Mouse (Mus musculus): ENCODE measurements at regions not wholly inside any gene's neighbourhood (a gene's known extent, or its start where the extent isn't known, plus 50 kb on each side); places are given as distances from the start of the nearest gene placed in this dataset.

GRCm38 (mm10) chr15:87173096-87173495 is 371.0 kb upstream of the Fam19a5 start:
- Histone ChIP-seq H3K27ac (ENCODE audit: low read depth) (no peak overlapping the region), H3K4me1 (replicated peaks; ENCODE audit: control insufficient read depth, insufficient read depth, low read length) (no peaks in the 10 kb centered on the region), H3K36me3 (ENCODE audit: control insufficient read depth, insufficient read depth, low read length) (no peaks in the 10 kb centered on the region), H3K9ac (ENCODE audit: low read length) (no peak overlapping the region), H3K9me3 (ENCODE audit: control insufficient read depth, low read length) (no peaks in the 10 kb centered on the region), H3K4me2 (ENCODE audit: low read length) (no peak overlapping the region), H3K27me3 (replicated peaks; ENCODE audit: control insufficient read depth, insufficient read depth, low read length) (no peaks in the 10 kb centered on the region), H3K4me3 (ENCODE audit: low read depth, low read length) (no peak overlapping the region)
- ATAC-seq (replicated peaks; ENCODE audit: low FRiP score, low TSS enrichment, low read depth) (no peak), DNase-seq (ENCODE audit: low spot score) (no peak)
- WGBS = 95% methylated on average over 2 of the region's 2 CpGs

GRCm38 (mm10) chr15:87178646-87179045 is 365.5 kb upstream of the Fam19a5 start:
- WGBS = 88% methylated on average over 7 of the region's 7 CpGs
- Histone ChIP-seq H3K4me1 (replicated peaks; ENCODE audit: control insufficient read depth, insufficient read depth, low read length) (no peaks in the 10 kb centered on the region), H3K9ac (ENCODE audit: low read length) (no peak overlapping the region), H3K27ac (ENCODE audit: low read depth) (no peak overlapping the region), H3K4me2 (ENCODE audit: low read length) (no peak overlapping the region), H3K36me3 (ENCODE audit: control insufficient read depth, insufficient read depth, low read length) (no peaks in the 10 kb centered on the region), H3K27me3 (replicated peaks; ENCODE audit: control insufficient read depth, insufficient read depth, low read length) (no peaks in the 10 kb centered on the region), H3K4me3 (ENCODE audit: low read depth, low read length) (no peak overlapping the region), H3K9me3 (ENCODE audit: control insufficient read depth, low read length) (no peaks in the 10 kb centered on the region)
- ATAC-seq (replicated peaks; ENCODE audit: low FRiP score, low TSS enrichment, low read depth) = no peak
- DNase-seq (ENCODE audit: low spot score) = no peak

GRCm38 (mm10) chr15:87180836-87181235 is 363.3 kb upstream of the Fam19a5 start:
- ATAC-seq (replicated peaks; ENCODE audit: low FRiP score, low TSS enrichment, low read depth) (no peak), DNase-seq (ENCODE audit: low spot score) (no peak)
- H3K27ac ChIP-seq (ENCODE audit: low read depth) = no peak overlapping the region
- no peaks in the 10 kb centered on the region for H3K9me3 ChIP-seq (ENCODE audit: control insufficient read depth, low read length)
- no peak overlapping the region for H3K4me3 ChIP-seq (ENCODE audit: low read depth, low read length)
- H3K9ac ChIP-seq (ENCODE audit: low read length) = no peak overlapping the region
- 87% methylated on average over 1 of the region's 1 CpGs for WGBS
- H3K4me1 ChIP-seq (replicated peaks; ENCODE audit: control insufficient read depth, insufficient read depth, low read length) = no peaks in the 10 kb centered on the region
- no peaks in the 10 kb centered on the region for H3K27me3 ChIP-seq (replicated peaks; ENCODE audit: control insufficient read depth, insufficient read depth, low read length)
- H3K36me3 ChIP-seq (ENCODE audit: control insufficient read depth, insufficient read depth, low read length) = no peaks in the 10 kb centered on the region
- no peak overlapping the region for H3K4me2 ChIP-seq (ENCODE audit: low read length)

GRCm38 (mm10) chr15:87184248-87184647 is 359.9 kb upstream of the Fam19a5 start:
- DNase-seq (ENCODE audit: low spot score) (no peak), ATAC-seq (replicated peaks; ENCODE audit: low FRiP score, low TSS enrichment, low read depth) (no peak)
- H3K27me3 ChIP-seq (replicated peaks; ENCODE audit: control insufficient read depth, insufficient read depth, low read length) = no peaks in the 10 kb centered on the region
- no peaks in the 10 kb centered on the region for H3K9me3 ChIP-seq (ENCODE audit: control insufficient read depth, low read length)
- no peak overlapping the region for H3K9ac ChIP-seq (ENCODE audit: low read length)
- no peaks in the 10 kb centered on the region for H3K36me3 ChIP-seq (ENCODE audit: control insufficient read depth, insufficient read depth, low read length)
- no peak overlapping the region for H3K27ac ChIP-seq (ENCODE audit: low read depth)
- no peak overlapping the region for H3K4me3 ChIP-seq (ENCODE audit: low read depth, low read length)
- no peak overlapping the region for H3K4me2 ChIP-seq (ENCODE audit: low read length)
- WGBS = 62% methylated on average over 7 of the region's 7 CpGs
- H3K4me1 ChIP-seq (replicated peaks; ENCODE audit: control insufficient read depth, insufficient read depth, low read length) = no peaks in the 10 kb centered on the region

GRCm38 (mm10) chr15:87188816-87189455 is 355.2 kb upstream of the Fam19a5 start:
- no peaks in the 10 kb centered on the region for H3K4me1 ChIP-seq (replicated peaks; ENCODE audit: control insufficient read depth, insufficient read depth, low read length)
- ATAC-seq (replicated peaks; ENCODE audit: low FRiP score, low TSS enrichment, low read depth) (no peak), DNase-seq (ENCODE audit: low spot score) (no peak)
- H3K4me3 ChIP-seq (ENCODE audit: low read depth, low read length) = no peak overlapping the region
- H3K27ac ChIP-seq (ENCODE audit: low read depth) = no peak overlapping the region
- H3K27me3 ChIP-seq (replicated peaks; ENCODE audit: control insufficient read depth, insufficient read depth, low read length) = no peaks in the 10 kb centered on the region
- H3K4me2 ChIP-seq (ENCODE audit: low read length) = no peak overlapping the region
- no peaks in the 10 kb centered on the region for H3K9me3 ChIP-seq (ENCODE audit: control insufficient read depth, low read length)
- H3K9ac ChIP-seq (ENCODE audit: low read length) = no peak overlapping the region
- no peaks in the 10 kb centered on the region for H3K36me3 ChIP-seq (ENCODE audit: control insufficient read depth, insufficient read depth, low read length)
- 76% methylated on average over 9 of the region's 9 CpGs for WGBS

GRCm38 (mm10) chr15:87191901-87192300 is 352.2 kb upstream of the Fam19a5 start:
- Histone ChIP-seq H3K4me1 (replicated peaks; ENCODE audit: control insufficient read depth, insufficient read depth, low read length) (no peaks in the 10 kb centered on the region), H3K27ac (ENCODE audit: low read depth) (no peak overlapping the region), H3K9me3 (ENCODE audit: control insufficient read depth, low read length) (no peaks in the 10 kb centered on the region), H3K4me2 (ENCODE audit: low read length) (no peak overlapping the region), H3K9ac (ENCODE audit: low read length) (no peak overlapping the region), H3K4me3 (ENCODE audit: low read depth, low read length) (no peak overlapping the region), H3K27me3 (replicated peaks; ENCODE audit: control insufficient read depth, insufficient read depth, low read length) (no peaks in the 10 kb centered on the region), H3K36me3 (ENCODE audit: control insufficient read depth, insufficient read depth, low read length) (no peaks in the 10 kb centered on the region)
- DNase-seq (ENCODE audit: low spot score) (no peak), ATAC-seq (replicated peaks; ENCODE audit: low FRiP score, low TSS enrichment, low read depth) (no peak)
- 71% methylated on average over 4 of the region's 4 CpGs for WGBS

- 63% methylated on average over 6 of the region's 6 CpGs for WGBS
- H3K4me2 ChIP-seq (ENCODE audit: low read length) = no peak overlapping the region
- H3K9ac ChIP-seq (ENCODE audit: low read length) = no peak overlapping the region
- DNase-seq (ENCODE audit: low spot score) (no peak), ATAC-seq (replicated peaks; ENCODE audit: low FRiP score, low TSS enrichment, low read depth) (no peak)
- no peak overlapping the region for H3K27ac ChIP-seq (ENCODE audit: low read depth)
- H3K4me1 ChIP-seq (replicated peaks; ENCODE audit: control insufficient read depth, insufficient read depth, low read length) = no peaks in the 10 kb centered on the region
- H3K27me3 ChIP-seq (replicated peaks; ENCODE audit: control insufficient read depth, insufficient read depth, low read length) = no peaks in the 10 kb centered on the region
- no peak overlapping the region for H3K4me3 ChIP-seq (ENCODE audit: low read depth, low read length)
- no peaks in the 10 kb centered on the region for H3K36me3 ChIP-seq (ENCODE audit: control insufficient read depth, insufficient read depth, low read length)
- no peaks in the 10 kb centered on the region for H3K9me3 ChIP-seq (ENCODE audit: control insufficient read depth, low read length)
Observed at GRCm38 (mm10) chr15:87196306-87196893, 347.7 kb upstream of the Fam19a5 start.

GRCm38 (mm10) chr15:87199641-87200040 is 344.5 kb upstream of the Fam19a5 start:
- DNase-seq (ENCODE audit: low spot score) (no peak), ATAC-seq (replicated peaks; ENCODE audit: low FRiP score, low TSS enrichment, low read depth) (no peak)
- Histone ChIP-seq H3K4me1 (replicated peaks; ENCODE audit: control insufficient read depth, insufficient read depth, low read length) (no peaks in the 10 kb centered on the region), H3K9ac (ENCODE audit: low read length) (no peak overlapping the region), H3K4me2 (ENCODE audit: low read length) (no peak overlapping the region), H3K36me3 (ENCODE audit: control insufficient read depth, insufficient read depth, low read length) (no peaks in the 10 kb centered on the region), H3K4me3 (ENCODE audit: low read depth, low read length) (no peak overlapping the region), H3K27ac (ENCODE audit: low read depth) (no peak overlapping the region), H3K27me3 (replicated peaks; ENCODE audit: control insufficient read depth, insufficient read depth, low read length) (no peaks in the 10 kb centered on the region), H3K9me3 (ENCODE audit: control insufficient read depth, low read length) (no peaks in the 10 kb centered on the region)
- WGBS = 80% methylated on average over 8 of the region's 8 CpGs
